Mouse (Mus musculus): ENCODE results near the gene Ift22. TPM values are rescaled to one million over a fixed set of nuclear protein-coding genes. Genes with fewer than 3 reads are reported as not detected.
"Not testable (repeated sequence)": the region's sequence is repeated elsewhere in the genome, so short reads cannot be mapped to it uniquely, and the experiment has no call there.

Ift22 gene
- polyA plus RNA-seq, 1 experiment from 2014 or later = 104 TPM

- H3K27me3 ChIP-seq = no peaks in the 10 kb centered on the region
- no peaks in the 10 kb centered on the region for H3K9me3 ChIP-seq (replicated peaks)
- no peaks in the 10 kb centered on the region for H3K4me1 ChIP-seq
- no peak overlapping the region for H3K4me3 ChIP-seq (replicated peaks)
- WGBS = 52% methylated on average over 7 of the region's 7 CpGs
- H3K9ac ChIP-seq = no peak overlapping the region
- H3K36me3 ChIP-seq = no peaks in the 10 kb centered on the region; the same call in 1 of the 2 replicates
- ATAC-seq (ENCODE audit: insufficient number of reproducible peaks, low FRiP score, low TSS enrichment, low read depth) = no peak
- H3K27ac ChIP-seq (replicated peaks) = no peak overlapping the region
- H3K4me2 ChIP-seq (replicated peaks) = no peak overlapping the region
Observed at GRCm38 (mm10) chr5:136935905-136936695, 28.1 kb downstream of the Ift22 start.

- H3K27ac ChIP-seq (replicated peaks) = no peak overlapping the region
- H3K9ac ChIP-seq = no peak overlapping the region
- no peak overlapping the region for H3K4me3 ChIP-seq (replicated peaks)
- H3K9me3 ChIP-seq (replicated peaks) = no peaks in the 10 kb centered on the region
- no peaks in the 10 kb centered on the region for H3K4me1 ChIP-seq
- no peaks in the 10 kb centered on the region for H3K27me3 ChIP-seq
- no peak overlapping the region for H3K4me2 ChIP-seq (replicated peaks)
- H3K36me3 ChIP-seq = no peaks in the 10 kb centered on the region; the same call in 1 of the 2 replicates
- ATAC-seq (ENCODE audit: insufficient number of reproducible peaks, low FRiP score, low TSS enrichment, low read depth) = no peak
- WGBS = 76% methylated on average over 6 of the region's 6 CpGs
Observed at GRCm38 (mm10) chr5:136936750-136937149, 28.8 kb downstream of the Ift22 start.

- H3K9me3 ChIP-seq (replicated peaks) = no peaks in the 10 kb centered on the region
- no peaks in the 10 kb centered on the region for H3K36me3 ChIP-seq
- H3K27me3 ChIP-seq = no peaks in the 10 kb centered on the region
- H3K4me1 ChIP-seq = no peaks in the 10 kb centered on the region
- no peak overlapping the region for H3K4me3 ChIP-seq (replicated peaks)
- 84% methylated on average over 5 of the region's 5 CpGs for WGBS
- H3K4me2 ChIP-seq (replicated peaks) = no peak overlapping the region
- H3K27ac ChIP-seq (replicated peaks) = no peak overlapping the region
- H3K9ac ChIP-seq = no peak overlapping the region
- no peak; the same call in 1 of the 2 replicates for ATAC-seq (ENCODE audit: insufficient number of reproducible peaks, low FRiP score, low TSS enrichment, low read depth)
Observed at GRCm38 (mm10) chr5:136937621-136938020, 29.7 kb downstream of the Ift22 start.

GRCm38 (mm10) chr5:136939284-136939683 is 31.3 kb downstream of the Ift22 start:
- Histone ChIP-seq H3K36me3 (no peaks in the 10 kb centered on the region), H3K27ac (replicated peaks) (no peak overlapping the region), H3K4me2 (replicated peaks) (no peak overlapping the region), H3K4me3 (replicated peaks) (no peak overlapping the region), H3K27me3 (no peaks in the 10 kb centered on the region), H3K4me1 (no peaks in the 10 kb centered on the region), H3K9ac (no peak overlapping the region), H3K9me3 (replicated peaks) (no peaks in the 10 kb centered on the region)
- ATAC-seq (ENCODE audit: insufficient number of reproducible peaks, low FRiP score, low TSS enrichment, low read depth) = no peak
- 66% methylated on average over 7 of the region's 7 CpGs for WGBS

- not testable (repeated sequence) for ATAC-seq (ENCODE audit: insufficient number of reproducible peaks, low FRiP score, low TSS enrichment, low read depth); H3K4me2 ChIP-seq (replicated peaks); H3K27ac ChIP-seq (replicated peaks); H3K4me1 ChIP-seq; H3K36me3 ChIP-seq; H3K9ac ChIP-seq; H3K27me3 ChIP-seq; H3K9me3 ChIP-seq (replicated peaks); H3K4me3 ChIP-seq (replicated peaks)
- WGBS = 66% methylated on average over 6 of the region's 6 CpGs
Observed at GRCm38 (mm10) chr5:136940029-136940428, 32.1 kb downstream of the Ift22 start.

- H3K27me3 ChIP-seq = no peaks in the 10 kb centered on the region
- H3K9me3 ChIP-seq (replicated peaks) = no peaks in the 10 kb centered on the region
- no peak overlapping the region for H3K9ac ChIP-seq
- H3K4me1 ChIP-seq = no peaks in the 10 kb centered on the region
- H3K4me3 ChIP-seq (replicated peaks) = no peak overlapping the region
- 82% methylated on average over 12 of the region's 12 CpGs for WGBS
- no peak for ATAC-seq (ENCODE audit: insufficient number of reproducible peaks, low FRiP score, low TSS enrichment, low read depth)
- H3K36me3 ChIP-seq = no peaks in the 10 kb centered on the region
- H3K27ac ChIP-seq (replicated peaks) = no peak overlapping the region
- H3K4me2 ChIP-seq (replicated peaks) = no peak overlapping the region
Observed at GRCm38 (mm10) chr5:136940845-136941560, 33.1 kb downstream of the Ift22 start.

GRCm38 (mm10) chr5:136942781-136943180 is 34.8 kb downstream of the Ift22 start:
- no peaks in the 10 kb centered on the region for H3K27me3 ChIP-seq
- WGBS = 79% methylated on average over 3 of the region's 3 CpGs

GRCm38 (mm10) chr5:136943382-136943781 is 35.4 kb downstream of the Ift22 start:
- H3K4me3 ChIP-seq (replicated peaks) = no peak overlapping the region
- H3K27me3 ChIP-seq = no peaks in the 10 kb centered on the region
- H3K9me3 ChIP-seq (replicated peaks) = no peaks in the 10 kb centered on the region
- H3K9ac ChIP-seq = no peak overlapping the region
- no peaks in the 10 kb centered on the region for H3K4me1 ChIP-seq
- ATAC-seq (ENCODE audit: insufficient number of reproducible peaks, low FRiP score, low TSS enrichment, low read depth) = no peak
- H3K36me3 ChIP-seq = no peaks in the 10 kb centered on the region
- no peak overlapping the region for H3K4me2 ChIP-seq (replicated peaks)
- H3K27ac ChIP-seq (replicated peaks) = no peak overlapping the region
- WGBS = 71% methylated on average over 2 of the region's 2 CpGs

More at GRCm38 (mm10) chr5:136942781-136943180, 34.8 kb downstream of the Ift22 start:
- Histone ChIP-seq H3K4me1 (no peaks in the 10 kb centered on the region), H3K9ac (no peak overlapping the region), H3K9me3 (replicated peaks) (no peaks in the 10 kb centered on the region), H3K4me3 (replicated peaks) (no peak overlapping the region), H3K27ac (replicated peaks) (no peak overlapping the region), H3K4me2 (replicated peaks) (no peak overlapping the region), H3K36me3 (no peaks in the 10 kb centered on the region)
- ATAC-seq (ENCODE audit: insufficient number of reproducible peaks, low FRiP score, low TSS enrichment, low read depth) = no peak

- H3K36me3 ChIP-seq = no peaks in the 10 kb centered on the region
- H3K9me3 ChIP-seq (replicated peaks) = no peaks in the 10 kb centered on the region
- H3K4me1 ChIP-seq = no peaks in the 10 kb centered on the region
- no peak for ATAC-seq (ENCODE audit: insufficient number of reproducible peaks, low FRiP score, low TSS enrichment, low read depth)
- no peaks in the 10 kb centered on the region for H3K27me3 ChIP-seq
- no peak overlapping the region for H3K4me3 ChIP-seq (replicated peaks)
- H3K4me2 ChIP-seq (replicated peaks) = no peak overlapping the region
- no peak overlapping the region for H3K9ac ChIP-seq
- 73% methylated on average over 12 of the region's 12 CpGs for WGBS
- no peak overlapping the region for H3K27ac ChIP-seq (replicated peaks)
Observed at GRCm38 (mm10) chr5:136945084-136945483, 37.1 kb downstream of the Ift22 start.

- no peak overlapping the region for H3K27ac ChIP-seq (replicated peaks)
- H3K4me3 ChIP-seq (replicated peaks) = no peak overlapping the region
- H3K36me3 ChIP-seq = no peaks in the 10 kb centered on the region
- H3K4me2 ChIP-seq (replicated peaks) = no peak overlapping the region
- no peak for ATAC-seq (ENCODE audit: insufficient number of reproducible peaks, low FRiP score, low TSS enrichment, low read depth)
- no peaks in the 10 kb centered on the region for H3K9me3 ChIP-seq (replicated peaks)
- H3K9ac ChIP-seq = no peak overlapping the region
- no peaks in the 10 kb centered on the region for H3K27me3 ChIP-seq
- H3K4me1 ChIP-seq = peaks cover 7% of the 10 kb centered on the region; the same call in 1 of the 2 replicates
Observed at GRCm38 (mm10) chr5:136947874-136948273, 39.9 kb downstream of the Ift22 start.

GRCm38 (mm10) chr5:136949551-136950336 is 41.8 kb downstream of the Ift22 start:
- not testable (repeated sequence) for H3K36me3 ChIP-seq; H3K4me3 ChIP-seq (replicated peaks); H3K9ac ChIP-seq; ATAC-seq (ENCODE audit: insufficient number of reproducible peaks, low FRiP score, low TSS enrichment, low read depth); H3K9me3 ChIP-seq (replicated peaks); H3K27me3 ChIP-seq; H3K27ac ChIP-seq (replicated peaks); H3K4me2 ChIP-seq (replicated peaks)
- WGBS = 79% methylated on average over 14 of the region's 14 CpGs
- peaks cover 18% of the 10 kb centered on the region for H3K4me1 ChIP-seq

All from embryonic facial prominence, embryonic 15.5 days (tissue).